Comparison of ENCODE assay signal across 21 mouse cellular contexts in genomic region chr16:65977075-65977474, GRCm38 (mm10).
"Had no signal": no experiment of that assay in that cellular context is flagged by ENCODE, and none has a peak within 500 bp of the region (broad histone marks: within the 10 kb centered on the region; RNA-seq: fewer than 3 reads in every experiment).

No protein-coding gene starts in this region.

- DNase-seq: gastrocnemius, postnatal 14 days; gastrocnemius, postnatal 36 days; heart, adult 11 months; heart, adult 2 months; heart, postnatal 14 days; heart, postnatal 36 days; kidney, adult 11 months; kidney, postnatal 10 days; layer of hippocampus, adult 9-11 months; layer of hippocampus, postnatal 36 days; left cerebral cortex, postnatal 4 days had no signal

- H3K36me3 ChIP-seq: heart, embryonic 13.5 days; heart, embryonic 15.5 days; hindbrain, embryonic 13.5 days; hindbrain, embryonic 15.5 days; limb, embryonic 13.5 days; limb, embryonic 15.5 days had no signal

- H3K4me3 ChIP-seq: heart, adult 2 months; heart, embryonic 13.5 days; heart, embryonic 15.5 days; hindbrain, embryonic 13.5 days; hindbrain, embryonic 15.5 days; limb, embryonic 13.5 days; limb, embryonic 15.5 days had no signal

- H3K9me3 ChIP-seq: heart, embryonic 13.5 days; heart, embryonic 15.5 days; hindbrain, embryonic 13.5 days; hindbrain, embryonic 15.5 days; limb, embryonic 13.5 days; limb, embryonic 15.5 days had no signal

- H3K4me2 ChIP-seq: heart, embryonic 11.5 days; heart, embryonic 13.5 days; heart, embryonic 15.5 days; hindbrain, embryonic 13.5 days; hindbrain, embryonic 15.5 days; limb, embryonic 13.5 days; limb, embryonic 15.5 days had no signal

- H3K9ac ChIP-seq: heart, embryonic 13.5 days; heart, embryonic 15.5 days; hindbrain, embryonic 13.5 days; hindbrain, embryonic 15.5 days; limb, embryonic 13.5 days; limb, embryonic 15.5 days; liver, embryonic 14.5 days had no signal

- H3K27me3 ChIP-seq: heart, embryonic 13.5 days; heart, embryonic 15.5 days; hindbrain, embryonic 13.5 days; hindbrain, embryonic 15.5 days; limb, embryonic 13.5 days; limb, embryonic 15.5 days had no signal

- H3K4me1 ChIP-seq: heart, embryonic 13.5 days; heart, embryonic 15.5 days; hindbrain, embryonic 13.5 days; hindbrain, embryonic 15.5 days; limb, embryonic 13.5 days; limb, embryonic 15.5 days had no signal

- H3K27ac ChIP-seq: heart, adult 2 months; heart, embryonic 13.5 days; heart, embryonic 15.5 days; hindbrain, embryonic 13.5 days; hindbrain, embryonic 15.5 days; hindbrain, postnatal 0 days; limb, embryonic 13.5 days; limb, embryonic 15.5 days; liver, embryonic 14.5 days had no signal

- ATAC-seq: hindbrain, postnatal 0 days; intestine, embryonic 16.5 days had no signal
